Mouse (Mus musculus): ENCODE results near the gene Mon1a.

- TF ChIP-seq ZNF384 (IDR thresholded peaks at IDR 0.05; ENCODE audit: low read depth, low read length), result no peak
- no peak for TF ChIP-seq CHD2 (IDR thresholded peaks at IDR 0.05; ENCODE audit: low read depth, low read length)
- no peak for TF ChIP-seq ZC3H11A (IDR thresholded peaks at IDR 0.05; ENCODE audit: borderline replicate concordance, low read depth, low read length)
Observed at GRCm38 (mm10) chr9:107880411-107880810, 7.5 kb upstream of the Mon1a start.

All from ES-E14 (cell line).